Mouse (Mus musculus) MEL (cell line): ENCODE data around the gene Dusp27. TPM values are rescaled to one million over a fixed set of nuclear protein-coding genes. Genes with fewer than 3 reads are reported as not detected.

Experiments
- DNase-seq: peaks from one replicate; pipeline ENCODE4 v3.0.0; 2011; ENCODE audit warnings: low read depth, low spot score
- H3K27ac ChIP-seq: 2 replicates; pipeline ENCODE4 v1.5.1; 2012; ENCODE audit warnings: low read depth, mild to moderate bottlenecking, control low read depth, low read length, moderate library complexity; ENCODE audit not compliant: control insufficient read depth
- H3K27me3 ChIP-seq, 2 experiments: fragments of 150-350 bp in 1 of 2; sonication (generic) in 1 of 2; 2 replicates each; pipeline ENCODE4 v1.6.1; 2012; ENCODE audit warnings: low read length in 2 of 2, mild to moderate bottlenecking in 2 of 2, improper control_type of control experiment in 1 of 2, moderate library complexity in 1 of 2; ENCODE audit not compliant: insufficient read depth in 2 of 2, control insufficient read depth in 1 of 2
- H3K36me3 ChIP-seq, 2 experiments: 2 replicates each; pipeline ENCODE4 v1.6.1; 2012 to 2014; ENCODE audit warnings: low read length in 2 of 2, improper control_type of control experiment in 1 of 2, inconsistent platforms in 1 of 2, mild to moderate bottlenecking in 1 of 2; ENCODE audit not compliant: insufficient read depth in 2 of 2, control insufficient read depth in 1 of 2
- H3K4me1 ChIP-seq, 2 experiments: fragments of 150-350 bp in 1 of 2; sonication (generic) in 1 of 2; 2 replicates each; pipeline ENCODE4 v1.6.1; 2012; ENCODE audit warnings: low read length in 2 of 2, improper control_type of control experiment in 1 of 2, mild to moderate bottlenecking in 1 of 2; ENCODE audit not compliant: insufficient read depth in 2 of 2, control insufficient read depth in 1 of 2
- H3K4me3 ChIP-seq, 2 experiments: fragments of 150-350 bp in 1 of 2; sonication (generic) in 1 of 2; 2 replicates each; pipeline ENCODE4 v1.5.1; 2012; ENCODE audit warnings: low read depth in 2 of 2, low read length in 2 of 2, mild to moderate bottlenecking in 2 of 2, moderate library complexity in 2 of 2, control low read depth in 1 of 2, improper control_type of control experiment in 1 of 2; ENCODE audit not compliant: control insufficient read depth in 1 of 2, insufficient read depth in 1 of 2
- H3K79me2 ChIP-seq: 2 replicates; pipeline ENCODE4 v1.6.1; 2012; ENCODE audit warnings: mild to moderate bottlenecking, low read length, moderate library complexity; ENCODE audit not compliant: control insufficient read depth, poor library complexity, insufficient read depth
- H3K9ac ChIP-seq: 2 replicates; pipeline ENCODE4 v1.6.1; 2012; ENCODE audit warnings: low read depth, mild to moderate bottlenecking, control low read depth, low read length, moderate library complexity; ENCODE audit not compliant: control insufficient read depth, poor library complexity, severe bottlenecking
- H3K9me3 ChIP-seq: fragments of 150-350 bp; sonication (generic); replicated peaks from 2 replicates; pipeline ENCODE4 v1.6.1; 2012; ENCODE audit warnings: mild to moderate bottlenecking, low read length, improper control_type of control experiment, moderate library complexity; ENCODE audit not compliant: insufficient read depth
- E2F4 ChIP-seq: IDR thresholded peaks from 2 replicates; pipeline ENCODE4 v1.6.1; 2011; ENCODE audit warnings: low read depth, low read length, improper control_type of control experiment, borderline replicate concordance
- EP300 ChIP-seq, 2 experiments: IDR thresholded peaks; 2 replicates each; pipeline ENCODE4 v1.6.1; 2011; ENCODE audit warnings: improper control_type of control experiment in 2 of 2, low read length in 2 of 2, low read depth in 1 of 2, mild to moderate bottlenecking in 1 of 2
- ETS1 ChIP-seq: IDR thresholded peaks from 2 replicates; pipeline ENCODE4 v1.6.1; 2012; ENCODE audit warnings: low read depth, mild to moderate bottlenecking, inconsistent platforms, low read length, improper control_type of control experiment, moderate library complexity
- GATA1 ChIP-seq: IDR thresholded peaks from 2 replicates; pipeline ENCODE4 v1.6.1; 2011; ENCODE audit warnings: low read depth, low read length, improper control_type of control experiment
- JUND ChIP-seq: IDR thresholded peaks from 2 replicates; pipeline ENCODE4 v1.6.1; 2011; ENCODE audit warnings: low read depth, mild to moderate bottlenecking, improper control_type of control experiment, low read length
- KAT2A ChIP-seq: conservative IDR thresholded peaks from 2 replicates; pipeline ENCODE4 v1.6.1; 2012; ENCODE audit warnings: low read depth, low read length, improper control_type of control experiment, inconsistent platforms
- MXI1 ChIP-seq: IDR thresholded peaks from 2 replicates; pipeline ENCODE4 v1.6.1; 2011; ENCODE audit warnings: mild to moderate bottlenecking, low read depth, low read length, improper control_type of control experiment
- NELFE ChIP-seq: IDR thresholded peaks from 2 replicates; pipeline ENCODE4 v1.6.1; 2011; ENCODE audit warnings: low read depth, low read length, improper control_type of control experiment
- POLR2AphosphoS2 ChIP-seq: IDR thresholded peaks from 2 replicates; pipeline ENCODE4 v1.6.1; 2011; ENCODE audit warnings: low read length, improper control_type of control experiment
- RCOR1 ChIP-seq: IDR thresholded peaks from 2 replicates; pipeline ENCODE4 v1.6.1; 2012; ENCODE audit warnings: low read depth, mild to moderate bottlenecking, inconsistent platforms, low read length, improper control_type of control experiment
- SIN3A ChIP-seq: IDR thresholded peaks from 2 replicates; pipeline ENCODE4 v1.6.1; 2012; ENCODE audit warnings: low read length, improper control_type of control experiment, inconsistent platforms
- TAL1 ChIP-seq: IDR thresholded peaks from 2 replicates; pipeline ENCODE4 v1.6.1; 2012; ENCODE audit warnings: mild to moderate bottlenecking, inconsistent platforms, low read length, moderate library complexity, mixed read lengths
- TBP ChIP-seq: IDR thresholded peaks from 2 replicates; pipeline ENCODE4 v1.8.0; 2011; ENCODE audit warnings: low read depth, low read length, improper control_type of control experiment
- TCF12 ChIP-seq: IDR thresholded peaks from 2 replicates; pipeline ENCODE4 v1.6.1; 2014; ENCODE audit warnings: low read depth, mild to moderate bottlenecking, inconsistent platforms, low read length, improper control_type of control experiment, moderate library complexity
- UBTF ChIP-seq: IDR thresholded peaks from 2 replicates; pipeline ENCODE4 v1.6.1; 2012; ENCODE audit warnings: low read depth, mild to moderate bottlenecking, inconsistent platforms, low read length, improper control_type of control experiment, moderate library complexity, borderline replicate concordance; ENCODE audit not compliant: insufficient read depth
- ZKSCAN1 ChIP-seq: IDR thresholded peaks from 2 replicates; pipeline ENCODE4 v1.6.1; 2012; ENCODE audit warnings: low read depth, mild to moderate bottlenecking, inconsistent platforms, low read length, improper control_type of control experiment, moderate library complexity
- polyA plus RNA-seq, 2 experiments: library from polyadenylated mRNA; stranded (reverse) in 1 of 2; unstranded in 1 of 2; fragments of >175 nt in 1 of 2; fragments of >200 nt in 1 of 2; gene quantifications; 2 replicates each; pipeline versions ENCODE4 v1.2.1 to v1.2.4; 2012; ENCODE audit warnings: low replicate concordance in 2 of 2, low read depth in 1 of 2; ENCODE audit not compliant: insufficient read length in 2 of 2, insufficient read depth in 1 of 2, missing spikeins in 1 of 2
- total RNA-seq: library from RNA; depleted of rRNA; stranded (reverse); fragments of 300-350 nt; gene quantifications from 2 replicates; pipeline ENCODE4 v1.2.3, GENCODE M21; 2012

Dusp27 gene
- total and polyA plus RNA-seq, 3 experiments: not detected

DNA sequence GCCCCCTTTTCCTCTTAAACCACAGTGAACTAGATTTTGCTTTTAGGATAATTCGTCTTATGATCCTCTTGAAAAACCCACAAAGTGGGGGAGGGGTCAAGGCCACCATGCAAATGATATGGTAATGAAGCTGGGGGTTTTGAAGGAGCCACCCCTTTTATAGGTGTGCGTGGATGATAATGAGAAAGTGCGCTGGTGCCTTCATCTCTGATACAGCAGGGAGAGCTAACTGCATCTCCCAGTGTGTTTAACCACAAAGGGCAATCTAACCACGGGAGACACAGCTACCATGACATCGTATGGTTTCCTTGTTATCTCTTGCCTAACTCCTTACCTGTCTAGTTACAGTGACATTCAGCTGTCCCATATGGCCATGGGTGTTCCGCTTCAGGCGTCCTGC, 22.3 kb upstream of the Dusp27 start:
- TF ChIP-seq TCF12 (0 out of 2 replicates have a peak, but pooled peaks have one; percentile 5), GATA1 (0 out of 2 replicates have a peak, but pooled peaks have one; percentile 9), KAT2A (no peak), SIN3A (peak; percentile 12; the same call in 1 of the 2 replicates)
- H3K36me3 ChIP-seq: peaks cover 0 to 11% of the 10 kb centered on the region in 2 experiments; a peak in 2 of 4 replicates
- DNase-seq: peak; percentile 36
- peaks cover 4 to 26% of the 10 kb centered on the region in 2 experiments; a peak in 3 of 4 replicates for H3K4me1 ChIP-seq
- H3K9me3 ChIP-seq: no peaks in the 10 kb centered on the region
- H3K4me3 ChIP-seq: no peak overlapping the region
- H3K27me3 ChIP-seq: no peaks in the 10 kb centered on the region
- no peak overlapping the region for H3K9ac ChIP-seq
- no peak overlapping the region for H3K27ac ChIP-seq
- H3K79me2 ChIP-seq: no peaks in the 10 kb centered on the region

DNA sequence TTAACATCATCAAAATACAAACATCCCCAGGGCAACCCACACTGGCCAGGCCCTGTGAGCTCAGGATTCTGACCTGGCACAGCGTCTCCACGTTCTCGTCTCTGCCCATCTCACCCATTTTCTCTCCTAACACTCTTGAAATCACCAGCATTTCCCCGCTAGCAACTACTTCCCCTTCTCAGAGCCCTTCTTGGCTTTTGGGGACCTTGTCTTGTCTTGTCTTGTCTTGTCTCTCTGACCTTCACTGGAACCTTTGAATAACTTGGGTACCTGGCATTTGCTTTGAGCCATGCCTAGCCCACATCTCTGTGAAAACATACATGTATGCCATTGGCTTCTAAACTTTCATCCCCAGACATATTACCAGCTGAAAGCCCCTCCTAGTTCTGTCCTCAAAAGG, 21.7 kb upstream of the Dusp27 start:
- H3K4me3 ChIP-seq: peak overlapping the region in 1 of 2 experiments; percentile 8; a peak in 1 of 4 replicates
- no peaks in the 10 kb centered on the region for H3K9me3 ChIP-seq
- H3K27ac ChIP-seq: peak overlapping the region; percentile 15; the same call in 1 of the 2 replicates
- TF ChIP-seq POLR2AphosphoS2 (no peak), ZKSCAN1 (no peak), GATA1 (peak; percentile 58; the same call in 1 of the 2 replicates), NELFE (no peak), JUND (no peak)
- peaks cover 0 to 11% of the 10 kb centered on the region in 2 experiments; a peak in 2 of 4 replicates for H3K36me3 ChIP-seq
- H3K27me3 ChIP-seq: no peaks in the 10 kb centered on the region
- H3K4me1 ChIP-seq: peaks cover 4 to 26% of the 10 kb centered on the region in 2 experiments; a peak in 3 of 4 replicates
- H3K79me2 ChIP-seq: no peaks in the 10 kb centered on the region
- DNase-seq: peak; percentile 71
- H3K9ac ChIP-seq: peak overlapping the region; percentile 14; the same call in 1 of the 2 replicates

DNA sequence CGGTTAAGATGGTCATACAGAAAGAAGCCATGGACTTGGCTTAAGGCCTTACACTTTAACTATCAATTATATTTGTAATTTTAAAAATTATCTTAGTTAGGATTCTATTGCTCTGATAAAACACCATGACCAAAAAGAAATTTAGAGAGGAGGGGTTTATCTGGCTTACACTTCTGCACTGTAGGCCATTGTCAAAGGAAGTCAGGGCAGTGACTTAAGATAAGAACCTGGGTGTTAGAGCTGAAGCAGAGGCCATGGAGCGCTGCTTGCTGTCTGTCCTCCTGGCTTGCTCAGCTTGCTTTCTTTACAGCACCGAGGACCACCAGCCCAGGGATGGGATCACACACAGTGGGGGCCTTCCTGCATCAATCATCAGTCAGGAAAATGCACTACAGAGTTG, 19.9 kb upstream of the Dusp27 start:
- TF ChIP-seq TCF12: peak; percentile 85
- peak; percentile 62 for TF ChIP-seq TAL1
- peak; percentile 99 for TF ChIP-seq TBP
- peak; percentile 65; the same call in 1 of the 2 replicates for TF ChIP-seq RCOR1
- peak; percentile 100 for TF ChIP-seq UBTF
- peak; percentile 87 to 88 for TF ChIP-seq EP300 (IDR thresholded peaks at IDR 0.05; ENCODE audit: low read depth in 1 of 2, low read length in 2 of 2)
- TF ChIP-seq SIN3A: no peak
- TF ChIP-seq ETS1: peak; percentile 63
- TF ChIP-seq E2F4: no peak
- no peak for TF ChIP-seq MXI1
- TF ChIP-seq GATA1: peak; percentile 96
- H3K27me3 ChIP-seq: no peaks in the 10 kb centered on the region
- peak; percentile 69 for DNase-seq
- H3K36me3 ChIP-seq: peaks cover 0 to 11% of the 10 kb centered on the region in 2 experiments; a peak in 2 of 4 replicates
- H3K9me3 ChIP-seq: no peaks in the 10 kb centered on the region
- peaks cover 4 to 26% of the 10 kb centered on the region in 2 experiments; a peak in 3 of 4 replicates for H3K4me1 ChIP-seq
- no peak overlapping the region for H3K4me3 ChIP-seq
- no peak overlapping the region for H3K9ac ChIP-seq
- H3K79me2 ChIP-seq: no peaks in the 10 kb centered on the region
- H3K27ac ChIP-seq: no peak overlapping the region
